Mouse (Mus musculus) right cerebral cortex, postnatal 10 days (tissue): ENCODE measurements at regions not wholly inside any gene's neighbourhood (a gene's known extent, or its start where the extent isn't known, plus 50 kb on each side); places are given as distances from the start of the nearest gene placed in this dataset.

Source experiments
- DNase-seq, 2 experiments: peaks; one replicate each; pipeline ENCODE4 v3.0.0; 2021; ENCODE audit warnings: low spot score in 2 of 2

DNA sequence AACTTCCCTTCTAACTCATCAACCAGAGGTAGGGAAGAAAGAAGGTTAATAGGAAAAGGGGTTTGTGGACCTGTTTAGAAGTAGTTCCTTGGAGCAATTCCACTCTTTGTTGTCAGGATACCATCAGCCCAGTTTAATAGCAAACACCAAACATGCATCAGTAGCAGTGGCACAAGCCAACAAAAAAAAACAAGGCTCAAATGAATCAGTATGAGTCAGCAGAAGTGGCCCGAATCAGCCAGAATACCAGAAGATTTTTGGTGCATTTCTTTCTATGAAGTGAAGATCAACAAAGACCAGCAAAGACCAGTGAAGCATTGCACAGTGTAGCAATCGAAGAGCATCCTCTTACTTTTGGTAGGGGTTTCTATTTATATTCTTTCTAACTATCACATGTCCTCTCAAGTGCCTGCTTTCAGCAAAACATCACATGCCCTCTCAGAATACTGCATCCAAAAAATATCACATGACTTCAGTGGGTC, 52.9 kb upstream of the Gm10944 start:
- DNase-seq: no peak

DNA sequence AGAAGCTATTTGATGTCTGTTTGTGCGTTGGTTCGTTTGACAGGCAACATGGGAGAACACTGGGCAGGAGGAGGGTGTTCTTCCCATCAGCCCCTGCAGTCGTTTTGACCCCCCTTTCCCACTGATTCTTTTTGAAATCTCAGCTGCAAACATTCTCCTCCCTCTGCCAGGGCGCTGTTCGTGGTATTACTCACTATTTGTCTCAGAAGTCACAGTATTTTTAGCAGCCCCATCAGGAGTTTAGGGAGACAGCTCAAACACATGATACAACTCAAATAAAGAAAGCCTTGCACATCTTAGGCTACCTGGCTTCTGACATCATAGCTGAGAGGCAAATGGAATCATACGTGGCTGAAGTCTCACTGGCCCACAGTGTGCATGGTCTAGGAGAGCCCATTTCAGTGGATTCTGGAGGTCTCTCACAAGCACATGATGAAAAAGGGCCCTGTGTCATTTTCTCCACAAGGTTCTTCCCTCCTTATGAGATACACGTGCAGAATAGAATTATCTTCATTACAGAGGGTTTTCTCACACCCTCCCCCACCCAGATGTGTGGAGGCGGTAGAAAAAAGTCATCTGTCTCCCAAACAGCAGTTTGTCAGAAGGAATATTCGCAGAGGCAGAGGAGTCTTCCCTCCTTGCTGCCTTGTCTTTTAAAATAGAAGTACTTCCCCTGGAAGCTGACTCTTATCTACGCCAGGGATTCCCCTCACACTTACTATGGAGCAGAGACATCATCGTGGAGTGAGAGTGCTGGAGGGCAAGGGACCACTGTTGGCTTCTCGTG, 57.1 kb upstream of the Rab32 start:
- no peak for DNase-seq

DNA sequence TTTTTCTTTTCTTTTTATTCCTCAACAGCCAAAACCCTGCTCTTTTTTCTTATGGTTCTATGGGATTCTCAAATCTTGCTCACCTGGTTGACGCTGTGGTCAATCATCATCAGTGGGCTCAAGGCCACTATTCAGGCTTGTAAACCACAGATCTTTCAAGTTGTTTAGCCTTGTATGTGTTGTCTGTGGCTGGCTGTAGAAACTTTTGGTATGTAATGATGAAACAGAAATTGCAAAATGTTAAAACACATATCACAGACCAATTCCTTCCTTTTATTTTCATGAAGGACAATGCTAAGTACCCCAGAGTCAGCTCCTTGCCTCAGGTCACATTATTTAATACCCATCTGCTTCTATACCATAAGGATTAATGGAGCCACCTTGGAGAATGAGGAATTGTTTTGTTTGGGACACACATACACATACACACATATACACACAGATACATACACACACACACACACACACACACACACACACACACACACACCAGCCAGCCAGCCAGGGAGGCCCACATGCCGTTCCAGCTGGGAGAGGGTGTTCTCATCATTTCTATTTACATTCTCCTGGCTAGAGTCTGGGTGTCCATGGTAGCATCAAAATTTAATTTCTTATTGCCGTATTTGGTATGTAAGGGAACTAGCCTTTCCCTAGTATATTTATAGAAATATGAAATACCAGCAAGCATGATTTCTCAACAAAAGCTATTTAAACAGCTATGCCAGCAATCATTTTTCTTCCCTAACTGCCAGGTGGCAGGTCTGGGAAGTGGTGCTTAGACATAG, 52.7 kb upstream of the Rab32 start:
- peak; percentile 33 to 53 for DNase-seq

DNA sequence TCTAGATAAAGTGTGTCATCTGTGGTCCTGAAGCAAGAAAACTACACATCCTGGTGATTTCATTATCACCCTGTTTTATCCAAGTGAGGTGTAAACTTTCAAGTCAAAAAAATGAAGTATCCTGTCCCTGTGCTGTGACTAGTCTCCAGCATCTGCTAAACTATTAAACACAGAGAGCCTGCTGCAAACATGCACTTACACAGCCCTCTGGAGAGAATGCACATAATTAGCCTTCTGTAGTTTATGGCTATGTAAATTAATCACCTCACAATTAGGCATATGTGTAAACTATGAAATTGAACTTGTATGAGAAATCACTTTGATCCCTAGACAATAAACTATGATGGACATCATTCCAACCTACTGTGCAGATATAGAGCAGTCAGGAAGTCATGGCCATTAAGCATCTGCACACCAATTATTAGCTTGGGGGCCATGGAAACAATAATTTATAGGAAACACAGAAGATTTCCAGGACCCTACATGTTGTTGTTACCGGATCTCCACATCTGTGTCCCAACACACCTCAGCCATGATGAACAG, 50.6 kb upstream of the Rab32 start:
- DNase-seq: no peak
